Mouse (Mus musculus) bone marrow, adult 2 months (tissue): ENCODE data around the gene Klk1b9.
"Not testable (repeated sequence)": the region's sequence is repeated elsewhere in the genome, so short reads cannot be mapped to it uniquely, and the experiment has no call there.

Experiments used
- CTCF ChIP-seq: fragments of 200-500 bp; IDR thresholded peaks from 2 replicates; pipeline ENCODE4 v1.5.1; 2011; ENCODE audit warnings: low read length, control low read depth; ENCODE audit not compliant: control insufficient read depth, insufficient read depth
- POLR2A ChIP-seq: fragments of 200-500 bp; IDR thresholded peaks from 2 replicates; pipeline ENCODE4 v1.6.1; 2011; ENCODE audit warnings: low read depth, mild to moderate bottlenecking, control low read depth, low read length, borderline replicate concordance; ENCODE audit not compliant: control insufficient read depth

DNA sequence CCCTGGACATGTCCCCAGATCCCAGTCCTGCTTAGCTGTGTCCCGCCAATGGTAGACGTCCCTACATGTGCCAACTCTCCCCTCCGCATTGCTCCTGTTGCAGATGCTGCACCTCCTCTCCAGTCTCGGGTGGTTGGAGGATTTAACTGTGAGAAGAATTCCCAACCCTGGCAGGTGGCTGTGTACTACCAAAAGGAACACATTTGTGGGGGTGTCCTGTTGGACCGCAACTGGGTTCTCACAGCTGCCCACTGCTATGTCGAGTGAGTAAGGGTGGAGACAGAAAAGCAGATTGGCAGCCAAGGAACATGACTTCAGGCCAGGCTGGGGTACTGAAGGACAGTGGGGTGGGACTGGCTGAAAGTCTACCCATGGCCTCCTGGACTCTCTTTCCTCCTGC, 38.8 kb downstream of the Klk1b9 start:
- not testable (repeated sequence) for TF ChIP-seq CTCF, POLR2A
